Mouse (Mus musculus) neural tube, embryonic 11.5 days (tissue): ENCODE data around the gene Olfr1500. TPM values are rescaled to one million over a fixed set of nuclear protein-coding genes. Genes with fewer than 3 reads are reported as not detected.
"Not testable (repeated sequence)": the region's sequence is repeated elsewhere in the genome, so short reads cannot be mapped to it uniquely, and the experiment has no call there.

Experiments used
- ATAC-seq: fragments of 200-750 bp; cut with Nextera tagmentation; 2 replicates; pipeline ENCODE4 v1.8.0; 2017; ENCODE audit warnings: moderate number of reproducible peaks, mild to moderate bottlenecking, moderate TSS enrichment, moderate library complexity; ENCODE audit not compliant: insufficient read depth, low FRiP score, low TSS enrichment
- DNase-seq: peaks from one replicate; pipeline ENCODE4 v3.0.0-alpha.2; 2015; ENCODE audit warnings: low spot score
- H3K27ac ChIP-seq: fragments of 300-500 bp; sonication (generic); 2 replicates; pipeline ENCODE4 v1.5.1; 2014; ENCODE audit warnings: low read depth, mild to moderate bottlenecking, low read length
- H3K27me3 ChIP-seq: fragments of 300-500 bp; sonication (generic); 2 replicates; pipeline ENCODE4 v1.6.1; 2014; ENCODE audit warnings: mild to moderate bottlenecking, low read length, mixed read lengths; ENCODE audit not compliant: control insufficient read depth, insufficient read depth
- H3K36me3 ChIP-seq: fragments of 300-500 bp; sonication (generic); 2 replicates; pipeline ENCODE4 v1.6.1; 2014; ENCODE audit warnings: mild to moderate bottlenecking, low read length, moderate library complexity, mixed read lengths; ENCODE audit not compliant: control insufficient read depth, insufficient read depth
- H3K4me1 ChIP-seq: fragments of 300-500 bp; sonication (generic); 2 replicates; pipeline ENCODE4 v1.6.1; 2014; ENCODE audit warnings: low read length, mixed read lengths; ENCODE audit not compliant: control insufficient read depth, insufficient read depth
- H3K4me2 ChIP-seq: fragments of 300-500 bp; sonication (generic); 2 replicates; pipeline ENCODE4 v1.6.1; 2014; ENCODE audit warnings: low read depth, mild to moderate bottlenecking, moderate library complexity
- H3K4me3 ChIP-seq: fragments of 300-500 bp; sonication (generic); 2 replicates; pipeline ENCODE4 v1.5.1; 2014; ENCODE audit warnings: low read depth, low read length
- H3K9ac ChIP-seq: fragments of 300-500 bp; sonication (generic); 2 replicates; pipeline ENCODE4 v1.6.1; 2014; ENCODE audit warnings: mild to moderate bottlenecking, low read length
- H3K9me3 ChIP-seq: fragments of 300-500 bp; sonication (generic); 2 replicates; pipeline ENCODE4 v1.6.1; 2016; ENCODE audit warnings: low read length; ENCODE audit not compliant: control insufficient read depth
- WGBS: fragments of 180-500 bp; shearing (Covaris S2); extraction: QIAGEN DNeasy Blood & Tissue Kit; methylation state at CpG from one replicate; pipeline ENCODE4 v1.1.7; 2014; 5-methylcytosine and 5-hydroxymethylcytosine counted together
- polyA plus RNA-seq: library from polyadenylated mRNA; unstranded; fragments of >200 nt; fragmentation: Nextera tagmentation; extraction: Ambion mirVana; gene quantifications from 2 replicates; pipeline ENCODE4 v1.2.1, GENCODE M21; 2014

Olfr1500 gene
- polyA plus RNA-seq = not detected in 2 replicates

DNA sequence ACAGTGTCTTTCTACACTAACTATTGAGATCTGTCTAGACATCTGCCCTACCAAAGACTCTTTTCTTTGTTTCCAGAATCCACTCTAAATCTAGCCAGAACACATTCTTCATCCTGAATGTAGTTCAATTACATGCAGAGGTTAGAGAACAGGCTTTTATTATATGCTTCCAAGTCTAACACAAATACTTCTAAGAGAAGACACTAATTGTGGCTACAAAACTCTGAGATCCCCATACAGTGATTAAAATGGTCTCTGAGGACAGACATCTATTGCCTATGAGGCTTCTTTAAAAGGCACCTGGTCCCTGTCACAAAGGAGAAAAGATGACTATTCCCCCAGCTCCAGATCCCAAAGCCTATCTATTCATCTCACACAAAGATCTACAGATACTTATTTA, at the start of gene Olfr1500:
Gene Olfr1500, minus strand, starts transcription at position 101 of the 400 bp plus-strand sequence.
- no peak within 1 kb of the TSS for H3K9ac ChIP-seq
- no peak for DNase-seq
- H3K4me1 ChIP-seq = no peaks in the 10 kb centered on the region
- no peak within 1 kb of the TSS for H3K27ac ChIP-seq
- H3K27me3 ChIP-seq = no peaks in the 10 kb centered on the region
- no peak within 1 kb of the TSS for H3K4me2 ChIP-seq
- H3K9me3 ChIP-seq = no peaks in the 10 kb centered on the region
- no peak for ATAC-seq
- no peak within 1 kb of the TSS for H3K4me3 ChIP-seq
- H3K36me3 ChIP-seq = no peaks in the 10 kb centered on the region

DNA sequence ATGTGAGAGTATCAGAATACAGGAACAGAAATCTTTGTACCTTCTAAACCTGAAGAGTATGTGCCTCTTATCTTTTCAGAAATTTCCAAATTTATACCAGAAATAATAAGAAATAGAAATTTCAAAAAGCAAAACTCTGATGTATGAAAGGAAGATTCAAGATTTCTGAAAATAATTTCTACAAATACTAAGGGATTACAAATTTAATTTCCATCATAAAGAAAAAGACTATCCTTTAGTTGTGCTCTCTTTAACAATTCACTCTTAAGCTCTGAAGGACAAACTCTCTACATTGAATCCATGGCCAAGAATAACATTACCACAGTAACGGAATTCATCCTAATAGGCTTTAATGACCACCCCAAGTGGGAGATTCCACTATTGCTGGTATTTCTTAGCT, 31.2 kb upstream of the Olfr1500 start, which contains the start of gene Olfr1502:
Gene Olfr1502, plus strand, starts transcription at position 301 of the 400 bp plus-strand sequence.
- DNase-seq (no peak), ATAC-seq (no peak)
- Histone ChIP-seq H3K9ac (no peak within 1 kb of the TSS), H3K4me2 (no peak within 1 kb of the TSS), H3K4me1 (no peaks in the 10 kb centered on the region), H3K9me3 (no peaks in the 10 kb centered on the region), H3K27ac (no peak within 1 kb of the TSS), H3K36me3 (no peaks in the 10 kb centered on the region), H3K27me3 (no peaks in the 10 kb centered on the region), H3K4me3 (no peak within 1 kb of the TSS)
- 85% methylated on average over 1 of the region's 1 CpGs for WGBS

DNA sequence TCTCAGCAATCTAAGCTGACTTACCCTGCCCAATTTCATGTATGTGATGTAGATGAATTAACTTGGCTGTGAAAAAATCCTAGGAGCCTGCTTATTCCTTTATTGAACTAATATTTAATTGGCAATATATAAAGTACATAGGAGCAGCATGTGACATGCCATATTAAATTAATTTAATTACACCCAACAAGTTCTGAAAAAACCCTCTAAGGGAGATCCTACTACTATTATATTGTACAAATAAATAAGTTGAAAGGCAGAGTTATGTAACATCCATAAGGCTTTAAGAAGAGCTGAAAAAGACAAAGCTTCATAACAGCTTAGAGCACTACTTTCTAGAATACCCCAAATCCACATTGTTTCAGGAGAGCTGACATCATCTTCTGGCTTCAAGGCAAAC, 20.3 kb upstream of the Olfr1500 start, which contains the start of gene Olfr1501:
Gene Olfr1501, minus strand, starts transcription at position 101 of the 400 bp plus-strand sequence.
- DNase-seq, ATAC-seq, H3K4me3 ChIP-seq, H3K36me3 ChIP-seq, H3K9ac ChIP-seq, H3K27me3 ChIP-seq, H3K9me3 ChIP-seq, H3K4me2 ChIP-seq, H3K4me1 ChIP-seq, H3K27ac ChIP-seq: not testable (repeated sequence)

DNA sequence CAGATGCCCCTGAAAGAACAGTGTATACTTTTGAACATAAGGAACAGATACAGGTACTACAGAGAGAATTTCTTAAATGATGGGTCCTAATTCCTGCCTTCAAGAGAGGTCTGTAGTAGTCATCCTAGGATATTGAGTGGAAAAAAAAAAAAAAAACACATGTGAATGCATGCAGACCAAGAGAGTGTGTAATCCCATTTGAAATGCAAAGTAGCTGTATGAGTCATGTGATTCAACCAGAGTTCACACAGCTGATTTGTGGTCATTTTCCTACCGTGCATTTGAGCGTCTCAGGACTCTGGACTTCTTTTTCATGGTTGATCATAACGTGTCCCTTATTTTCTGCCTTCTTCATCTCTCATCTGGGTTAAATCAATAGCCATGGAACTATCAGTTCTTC, 1.8 kb downstream of the Olfr1500 start:
- ATAC-seq = no peak
- no peak for DNase-seq
- 82% methylated on average over 3 of the region's 3 CpGs for WGBS

DNA sequence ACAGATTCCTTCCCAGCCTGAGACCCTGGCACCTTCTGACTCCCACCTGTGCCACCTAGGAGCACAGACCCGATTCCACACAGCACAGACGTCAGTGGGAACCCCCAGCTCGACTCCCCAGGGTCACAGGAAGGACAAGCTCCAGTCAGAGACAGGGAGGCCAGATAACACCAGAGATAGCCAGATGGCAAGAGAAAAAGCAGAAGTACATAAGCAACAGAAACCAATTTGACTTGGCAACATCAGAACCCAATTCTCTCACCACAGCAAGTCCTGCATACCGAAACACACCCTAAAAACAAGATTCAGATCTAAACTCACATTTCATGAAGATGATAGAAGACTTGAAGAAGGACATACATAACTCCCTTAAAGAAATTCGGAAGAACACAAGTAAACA, 9.4 kb downstream of the Olfr1500 start:
- Histone ChIP-seq H3K4me3 (no peak overlapping the region), H3K4me1 (no peaks in the 10 kb centered on the region), H3K4me2 (no peak overlapping the region), H3K36me3 (no peaks in the 10 kb centered on the region), H3K9ac (no peak overlapping the region), H3K9me3 (no peaks in the 10 kb centered on the region), H3K27ac (no peak overlapping the region), H3K27me3 (no peaks in the 10 kb centered on the region)
- DNase-seq (no peak), ATAC-seq (no peak)
- WGBS = 69% methylated on average over 5 of the region's 5 CpGs

More for the DNA sequence above, 1.8 kb downstream of the Olfr1500 start:
- no peaks in the 10 kb centered on the region for H3K36me3 ChIP-seq
- no peaks in the 10 kb centered on the region for H3K4me1 ChIP-seq
- H3K27ac ChIP-seq = no peak overlapping the region
- no peak overlapping the region for H3K9ac ChIP-seq
- H3K4me3 ChIP-seq = no peak overlapping the region
- no peaks in the 10 kb centered on the region for H3K27me3 ChIP-seq
- H3K4me2 ChIP-seq = no peak overlapping the region
- no peaks in the 10 kb centered on the region for H3K9me3 ChIP-seq

DNA sequence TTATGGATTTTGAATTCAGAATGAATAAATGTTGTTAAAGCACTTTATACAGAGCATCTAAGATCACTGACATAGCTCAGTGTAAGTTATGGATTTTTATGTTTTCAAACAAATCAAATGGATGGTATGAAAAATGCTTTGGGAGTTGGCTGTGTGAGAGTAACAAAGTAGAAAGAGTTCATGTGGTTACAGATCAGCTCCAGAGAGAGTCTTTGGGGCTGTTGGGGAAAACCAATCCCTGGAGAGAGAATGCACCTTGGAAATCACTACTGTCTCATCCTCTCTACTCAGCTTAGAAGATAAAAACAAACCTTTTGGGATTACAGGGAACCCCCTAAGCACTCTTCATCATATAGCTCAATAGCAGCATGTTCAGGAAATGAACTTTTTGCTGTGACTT, 10.9 kb downstream of the Olfr1500 start, which contains the start of gene Olfr1499:
Gene Olfr1499, minus strand, starts transcription at position 101 of the 400 bp plus-strand sequence.
- H3K9ac ChIP-seq = no peak within 1 kb of the TSS
- H3K27me3 ChIP-seq = no peaks in the 10 kb centered on the region
- DNase-seq (no peak), ATAC-seq (no peak)
- no peak within 1 kb of the TSS for H3K4me2 ChIP-seq
- no peak within 1 kb of the TSS for H3K27ac ChIP-seq
- H3K9me3 ChIP-seq = no peaks in the 10 kb centered on the region
- no peaks in the 10 kb centered on the region for H3K36me3 ChIP-seq
- H3K4me3 ChIP-seq = no peak within 1 kb of the TSS
- no peaks in the 10 kb centered on the region for H3K4me1 ChIP-seq

DNA sequence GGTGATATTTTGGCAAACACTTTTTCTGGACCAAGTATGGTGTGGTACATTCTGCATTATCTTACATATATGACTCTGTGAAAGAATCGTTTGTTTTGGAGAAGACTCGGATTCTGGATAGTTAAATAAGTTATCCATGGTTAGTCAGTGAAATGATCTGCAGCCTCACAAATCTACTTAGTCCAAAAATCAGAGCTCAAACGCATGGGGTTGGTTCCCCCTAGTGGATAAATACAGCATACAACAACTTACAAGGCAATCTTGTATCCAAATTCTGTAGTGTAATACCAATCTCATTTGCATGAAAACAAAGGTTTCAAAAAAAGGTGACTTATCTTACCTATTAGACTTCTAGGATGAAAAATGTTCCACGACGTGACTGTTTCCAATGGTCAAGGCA, 11.5 kb downstream of the Olfr1500 start:
- H3K4me1 ChIP-seq = no peaks in the 10 kb centered on the region
- no peak for ATAC-seq
- no peak overlapping the region for H3K27ac ChIP-seq
- no peaks in the 10 kb centered on the region for H3K27me3 ChIP-seq
- H3K4me2 ChIP-seq = no peak overlapping the region
- H3K9ac ChIP-seq = no peak overlapping the region
- no peak overlapping the region for H3K4me3 ChIP-seq
- WGBS = 38% methylated on average over 5 of the region's 5 CpGs
- no peak for DNase-seq
- H3K9me3 ChIP-seq = no peaks in the 10 kb centered on the region
- H3K36me3 ChIP-seq = no peaks in the 10 kb centered on the region

DNA sequence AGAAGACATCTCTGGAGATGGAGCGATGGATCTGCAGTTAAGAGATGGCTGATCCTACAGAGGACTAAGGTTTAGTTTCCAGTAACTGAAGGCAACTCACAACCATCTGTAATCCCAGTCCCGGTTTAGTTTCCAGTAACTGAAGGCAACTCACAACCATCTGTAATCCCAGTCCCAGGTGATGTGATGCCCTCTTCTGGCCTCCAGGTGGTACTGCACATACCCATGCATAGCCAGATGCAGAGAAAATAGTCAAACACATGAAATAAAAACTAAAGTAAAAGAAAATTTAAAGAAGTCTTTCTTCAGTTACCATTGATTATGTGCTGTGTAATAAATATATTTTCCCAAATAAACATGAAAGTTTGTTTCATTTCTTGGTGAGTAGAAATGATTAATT, 17.5 kb downstream of the Olfr1500 start:
- DNase-seq = no peak
- no peaks in the 10 kb centered on the region for H3K9me3 ChIP-seq
- H3K4me3 ChIP-seq = no peak overlapping the region
- no peak overlapping the region for H3K27ac ChIP-seq
- no peak for ATAC-seq
- WGBS = 51% methylated on average over 2 of the region's 2 CpGs
- no peaks in the 10 kb centered on the region for H3K36me3 ChIP-seq
- no peak overlapping the region for H3K4me2 ChIP-seq
- H3K4me1 ChIP-seq = no peaks in the 10 kb centered on the region
- no peaks in the 10 kb centered on the region for H3K27me3 ChIP-seq
- H3K9ac ChIP-seq = no peak overlapping the region

DNA sequence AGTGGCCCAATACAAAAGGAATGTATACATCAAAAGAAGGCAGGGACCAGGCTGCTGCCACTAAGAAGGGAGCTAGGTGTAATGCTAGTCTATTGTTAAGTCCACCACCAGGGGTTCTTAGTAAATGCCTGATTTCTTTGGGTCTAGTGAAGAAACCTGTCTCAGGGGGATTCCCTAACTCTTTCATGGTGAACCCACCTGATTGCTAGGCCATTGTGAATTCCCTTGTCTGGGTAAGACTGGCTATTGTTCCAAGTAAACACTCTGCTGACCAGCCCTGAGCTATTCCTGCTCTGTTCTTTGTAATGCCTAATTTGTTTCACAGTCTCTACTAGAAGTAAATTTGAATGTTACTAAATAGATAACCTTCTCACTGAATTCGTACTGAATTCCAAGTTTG, 24.8 kb downstream of the Olfr1500 start:
- not testable (repeated sequence) for H3K9me3 ChIP-seq, H3K4me1 ChIP-seq, H3K9ac ChIP-seq, H3K27me3 ChIP-seq, H3K36me3 ChIP-seq, ATAC-seq, H3K27ac ChIP-seq, DNase-seq, H3K4me3 ChIP-seq, H3K4me2 ChIP-seq
- WGBS = 63% methylated on average over 1 of the region's 1 CpGs
